Mouse (Mus musculus) neural tube, embryonic 15.5 days (tissue): ENCODE measurements around the gene Prss45. TPM values are rescaled to one million over a fixed set of nuclear protein-coding genes. Genes with fewer than 3 reads are reported as not detected.

Source experiments
- ATAC-seq: fragments of 200-750 bp; cut with Nextera tagmentation; 2 replicates; pipeline ENCODE4 v1.8.0; 2017; ENCODE audit warnings: mild to moderate bottlenecking, moderate TSS enrichment, moderate library complexity; ENCODE audit not compliant: low FRiP score
- H3K27ac ChIP-seq: fragments of 300-500 bp; sonication (generic); replicated peaks from 2 replicates; pipeline ENCODE4 v1.5.1; 2015; ENCODE audit warnings: mild to moderate bottlenecking, inconsistent platforms
- H3K27me3 ChIP-seq: fragments of 300-500 bp; sonication (generic); replicated peaks from 2 replicates; pipeline ENCODE4 v1.6.1; 2015; ENCODE audit warnings: inconsistent platforms
- H3K36me3 ChIP-seq: fragments of 300-500 bp; sonication (generic); 2 replicates; pipeline ENCODE4 v1.6.1; 2015; ENCODE audit warnings: inconsistent platforms
- H3K4me1 ChIP-seq: fragments of 300-500 bp; sonication (generic); 2 replicates; pipeline ENCODE4 v1.6.1; 2015; ENCODE audit warnings: inconsistent platforms
- H3K4me2 ChIP-seq: fragments of 300-500 bp; sonication (generic); 2 replicates; pipeline ENCODE4 v1.6.1; 2015; ENCODE audit warnings: inconsistent platforms, mild to moderate bottlenecking, moderate library complexity
- H3K4me3 ChIP-seq: fragments of 300-500 bp; sonication (generic); replicated peaks from 2 replicates; pipeline ENCODE4 v1.5.1; 2015; ENCODE audit warnings: mild to moderate bottlenecking, inconsistent platforms
- H3K9ac ChIP-seq: fragments of 300-500 bp; sonication (generic); replicated peaks from 2 replicates; pipeline ENCODE4 v1.6.1; 2015; ENCODE audit warnings: mild to moderate bottlenecking, inconsistent platforms
- H3K9me3 ChIP-seq: fragments of 300-500 bp; sonication (generic); replicated peaks from 2 replicates; pipeline ENCODE4 v1.6.1; 2016; ENCODE audit warnings: inconsistent platforms
- WGBS: fragments of 180-500 bp; shearing (Covaris S2); methylation state at CpG from one replicate; pipeline ENCODE4 v1.1.7; 2015; ENCODE audit warnings: mixed read lengths; 5-methylcytosine and 5-hydroxymethylcytosine counted together
- polyA plus RNA-seq: library from polyadenylated mRNA; unstranded; fragments of >200 nt; fragmentation: Nextera tagmentation; extraction: Ambion mirVana; gene quantifications from 2 replicates; pipeline ENCODE4 v1.2.1, GENCODE M21; 2015

The Prss45 gene
- polyA plus RNA-seq, 1 experiment from 2014 or later, result not detected

GRCm38 (mm10) chr9:110825832-110826231, 8.6 kb upstream of the Prss45 start:
- no peak overlapping the region for H3K4me3 ChIP-seq
- no peaks in the 10 kb centered on the region for H3K36me3 ChIP-seq
- H3K4me2 ChIP-seq, result no peak overlapping the region
- no peak for ATAC-seq
- H3K9me3 ChIP-seq, result no peaks in the 10 kb centered on the region
- no peaks in the 10 kb centered on the region for H3K27me3 ChIP-seq
- no peak overlapping the region for H3K9ac ChIP-seq
- H3K4me1 ChIP-seq, result no peaks in the 10 kb centered on the region
- H3K27ac ChIP-seq, result no peak overlapping the region
- 76% methylated on average over 7 of the region's 7 CpGs for WGBS

GRCm38 (mm10) chr9:110826390-110826789, 8.0 kb upstream of the Prss45 start, which contains the start of gene Prss43:
Gene Prss43 (plus strand): TSS chr9:110826690.
- no peaks in the 10 kb centered on the region for H3K9me3 ChIP-seq
- no peak within 1 kb of the TSS for H3K9ac ChIP-seq
- H3K27ac ChIP-seq, result no peak within 1 kb of the TSS
- ATAC-seq, result no peak
- H3K27me3 ChIP-seq, result no peaks in the 10 kb centered on the region
- no peak within 1 kb of the TSS for H3K4me3 ChIP-seq
- H3K4me1 ChIP-seq, result no peaks in the 10 kb centered on the region
- H3K36me3 ChIP-seq, result no peaks in the 10 kb centered on the region
- H3K4me2 ChIP-seq, result no peak within 1 kb of the TSS
- WGBS, result 80% methylated on average over 3 of the region's 3 CpGs

GRCm38 (mm10) chr9:110833021-110833420, 1.4 kb upstream of the Prss45 start:
- Histone ChIP-seq H3K36me3 (no peaks in the 10 kb centered on the region), H3K27me3 (no peaks in the 10 kb centered on the region), H3K9me3 (no peaks in the 10 kb centered on the region), H3K9ac (no peak overlapping the region), H3K4me1 (no peaks in the 10 kb centered on the region), H3K27ac (no peak overlapping the region), H3K4me3 (no peak overlapping the region), H3K4me2 (no peak overlapping the region)
- no peak for ATAC-seq
- 72% methylated on average over 5 of the region's 5 CpGs for WGBS

- Histone ChIP-seq H3K36me3 (no peaks in the 10 kb centered on the region), H3K9me3 (no peaks in the 10 kb centered on the region), H3K9ac (no peak overlapping the region), H3K4me1 (no peaks in the 10 kb centered on the region), H3K4me3 (no peak overlapping the region), H3K27me3 (no peaks in the 10 kb centered on the region), H3K4me2 (no peak overlapping the region), H3K27ac (no peak overlapping the region)
- ATAC-seq, result no peak
- 33% methylated on average over 10 of the region's 10 CpGs for WGBS
These were observed 573 bp downstream of the Prss45 start for GRCm38 (mm10) chr9:110834961-110835360.

- H3K27me3 ChIP-seq, result no peaks in the 10 kb centered on the region
- H3K36me3 ChIP-seq, result no peaks in the 10 kb centered on the region
- H3K9ac ChIP-seq, result no peak overlapping the region
- H3K9me3 ChIP-seq, result no peaks in the 10 kb centered on the region
- 57% methylated on average over 2 of the region's 2 CpGs for WGBS
- no peak overlapping the region for H3K4me3 ChIP-seq
- H3K27ac ChIP-seq, result no peak overlapping the region; the same call in 1 of the 2 replicates
- H3K4me2 ChIP-seq, result no peak overlapping the region
- ATAC-seq, result no peak
- H3K4me1 ChIP-seq, result no peaks in the 10 kb centered on the region
These were observed 1.7 kb downstream of the Prss45 start for GRCm38 (mm10) chr9:110836112-110836511.

- no peaks in the 10 kb centered on the region for H3K9me3 ChIP-seq
- no peaks in the 10 kb centered on the region for H3K4me1 ChIP-seq
- WGBS, result 75% methylated on average over 6 of the region's 6 CpGs
- no peaks in the 10 kb centered on the region for H3K27me3 ChIP-seq
- H3K4me2 ChIP-seq, result no peak overlapping the region
- no peak overlapping the region for H3K4me3 ChIP-seq
- no peak overlapping the region for H3K27ac ChIP-seq
- H3K36me3 ChIP-seq, result no peaks in the 10 kb centered on the region
- no peak for ATAC-seq
- no peak overlapping the region for H3K9ac ChIP-seq
These were observed 6.5 kb downstream of the Prss45 start for GRCm38 (mm10) chr9:110840905-110841304.

- no peaks in the 10 kb centered on the region for H3K27me3 ChIP-seq
- no peak overlapping the region for H3K9ac ChIP-seq
- no peak overlapping the region for H3K4me2 ChIP-seq
- H3K27ac ChIP-seq, result no peak overlapping the region
- 85% methylated on average over 2 of the region's 2 CpGs for WGBS
- no peaks in the 10 kb centered on the region for H3K9me3 ChIP-seq
- no peaks in the 10 kb centered on the region for H3K36me3 ChIP-seq
- H3K4me1 ChIP-seq, result no peaks in the 10 kb centered on the region
- no peak overlapping the region for H3K4me3 ChIP-seq
- ATAC-seq, result no peak
These were observed 7.0 kb downstream of the Prss45 start for GRCm38 (mm10) chr9:110841438-110841837.

- Histone ChIP-seq H3K4me2 (no peak within 1 kb of the TSS), H3K9me3 (no peaks in the 10 kb centered on the region), H3K36me3 (no peaks in the 10 kb centered on the region), H3K9ac (no peak within 1 kb of the TSS), H3K27ac (no peak within 1 kb of the TSS), H3K4me3 (no peak within 1 kb of the TSS), H3K4me1 (no peaks in the 10 kb centered on the region), H3K27me3 (no peaks in the 10 kb centered on the region)
- WGBS, result 86% methylated on average over 10 of the region's 10 CpGs
- no peak for ATAC-seq
These were observed 9.8 kb downstream of the Prss45 start, which contains the start of gene Prss46 for GRCm38 (mm10) chr9:110844206-110844605. Gene Prss46 (plus strand): TSS chr9:110844506.

GRCm38 (mm10) chr9:110849162-110849561, 14.8 kb downstream of the Prss45 start:
- Histone ChIP-seq H3K36me3 (no peaks in the 10 kb centered on the region), H3K27me3 (no peaks in the 10 kb centered on the region), H3K9ac (no peak overlapping the region), H3K27ac (no peak overlapping the region), H3K9me3 (no peaks in the 10 kb centered on the region), H3K4me1 (no peaks in the 10 kb centered on the region), H3K4me2 (no peak overlapping the region), H3K4me3 (no peak overlapping the region)
- ATAC-seq, result no peak
- WGBS, result 85% methylated on average over 7 of the region's 7 CpGs

- 78% methylated on average over 7 of the region's 7 CpGs for WGBS
These were observed 21.5 kb downstream of the Prss45 start for GRCm38 (mm10) chr9:110855903-110856302.

GRCm38 (mm10) chr9:110856920-110857319, 22.5 kb downstream of the Prss45 start:
- Histone ChIP-seq H3K9me3 (no peaks in the 10 kb centered on the region), H3K4me3 (no peak overlapping the region), H3K27me3 (peaks cover 9% of the 10 kb centered on the region), H3K4me1 (peaks cover 5% of the 10 kb centered on the region), H3K36me3 (no peaks in the 10 kb centered on the region), H3K4me2 (no peak overlapping the region), H3K27ac (no peak overlapping the region), H3K9ac (no peak overlapping the region)
- ATAC-seq, result no peak
- WGBS, result 73% methylated on average over 4 of the region's 4 CpGs

More at GRCm38 (mm10) chr9:110855903-110856302, 21.5 kb downstream of the Prss45 start:
- H3K27me3 ChIP-seq, result peaks cover 9% of the 10 kb centered on the region
- H3K4me3 ChIP-seq, result no peak overlapping the region
- no peak overlapping the region for H3K27ac ChIP-seq
- no peak overlapping the region for H3K4me2 ChIP-seq
- no peak for ATAC-seq
- H3K9me3 ChIP-seq, result no peaks in the 10 kb centered on the region
- no peak overlapping the region for H3K9ac ChIP-seq
- no peaks in the 10 kb centered on the region for H3K36me3 ChIP-seq
- H3K4me1 ChIP-seq, result peaks cover 5% of the 10 kb centered on the region

GRCm38 (mm10) chr9:110857781-110858472, 23.5 kb downstream of the Prss45 start, which contains the start of gene Prss50:
Gene Prss50 (plus strand): TSS chr9:110857967.
- H3K9ac ChIP-seq, result 0 out of 2 replicates have a peak within 1 kb of the TSS, but pooled peaks have one; percentile 21
- ATAC-seq, result no peak
- 10% methylated on average over 50 of the region's 50 CpGs for WGBS
- H3K27ac ChIP-seq, result no peak within 1 kb of the TSS
- H3K27me3 ChIP-seq, result peaks cover 9% of the 10 kb centered on the region
- peaks cover 5% of the 10 kb centered on the region for H3K4me1 ChIP-seq
- H3K4me2 ChIP-seq, result peak within 1 kb of the TSS; percentile 54
- H3K36me3 ChIP-seq, result no peaks in the 10 kb centered on the region
- H3K9me3 ChIP-seq, result no peaks in the 10 kb centered on the region
- peak within 1 kb of the TSS; percentile 24 for H3K4me3 ChIP-seq
